Mouse (Mus musculus): Measurements from ENCODE around the gene Notch1. TPM values are rescaled to one million over a fixed set of nuclear protein-coding genes. Genes with fewer than 3 reads are reported as not detected.

Notch1 gene
- polyA plus RNA-seq, 1 experiment from 2014 or later = 7.6 TPM

DNA sequence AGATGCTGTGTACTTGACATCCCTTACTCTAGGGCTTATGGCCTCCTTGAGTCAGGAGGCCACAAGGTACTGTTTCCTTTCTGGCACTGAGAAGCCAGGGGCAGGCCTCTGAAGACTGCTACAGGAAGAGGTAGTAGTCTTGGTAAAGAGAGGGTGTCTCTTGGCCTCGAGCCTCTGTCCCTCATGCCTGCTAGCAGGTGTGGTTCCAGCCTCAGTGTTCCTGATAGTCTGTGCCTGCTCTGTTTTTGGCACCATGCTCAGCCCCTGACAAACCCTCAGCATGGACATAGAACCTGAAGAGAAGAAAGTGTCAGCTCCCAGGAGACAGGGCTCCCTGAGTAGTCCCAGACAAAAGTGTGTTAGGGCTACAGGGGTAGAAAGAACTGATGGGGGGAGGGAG, 69.0 kb downstream of the Notch1 start:
- ChIA-PET CTCF (interaction anchor here (0.6 to 1.1 kb wide), 2 partner anchors 35 to 101 kb away, joined by 3 read pairs; no protein-coding TSS in a partner anchor), POLR2A (no interaction called here)
- ATAC-seq (no peak), DNase-seq (ENCODE audit: low read depth, low spot score) (no peak)
- in situ Hi-C loops (cut with MboI; ENCODE audit: low pct_unique_long_range_greater_than_20kb) = loop anchor here (25.0 kb wide), 1 partner anchor 465 kb away; the partner anchor contains the start of genes Med22, Rpl7a, Surf1 and Surf2
- H3K27me3 ChIP-seq = no peaks in the 10 kb centered on the region
- no peak for TF ChIP-seq CTCF (IDR thresholded peaks at IDR 0.05)

GRCm38 (mm10) chr2:26446671-26447070, 69.8 kb downstream of the Notch1 start:
- DNase-seq (ENCODE audit: low read depth, low spot score) = no peak

DNA sequence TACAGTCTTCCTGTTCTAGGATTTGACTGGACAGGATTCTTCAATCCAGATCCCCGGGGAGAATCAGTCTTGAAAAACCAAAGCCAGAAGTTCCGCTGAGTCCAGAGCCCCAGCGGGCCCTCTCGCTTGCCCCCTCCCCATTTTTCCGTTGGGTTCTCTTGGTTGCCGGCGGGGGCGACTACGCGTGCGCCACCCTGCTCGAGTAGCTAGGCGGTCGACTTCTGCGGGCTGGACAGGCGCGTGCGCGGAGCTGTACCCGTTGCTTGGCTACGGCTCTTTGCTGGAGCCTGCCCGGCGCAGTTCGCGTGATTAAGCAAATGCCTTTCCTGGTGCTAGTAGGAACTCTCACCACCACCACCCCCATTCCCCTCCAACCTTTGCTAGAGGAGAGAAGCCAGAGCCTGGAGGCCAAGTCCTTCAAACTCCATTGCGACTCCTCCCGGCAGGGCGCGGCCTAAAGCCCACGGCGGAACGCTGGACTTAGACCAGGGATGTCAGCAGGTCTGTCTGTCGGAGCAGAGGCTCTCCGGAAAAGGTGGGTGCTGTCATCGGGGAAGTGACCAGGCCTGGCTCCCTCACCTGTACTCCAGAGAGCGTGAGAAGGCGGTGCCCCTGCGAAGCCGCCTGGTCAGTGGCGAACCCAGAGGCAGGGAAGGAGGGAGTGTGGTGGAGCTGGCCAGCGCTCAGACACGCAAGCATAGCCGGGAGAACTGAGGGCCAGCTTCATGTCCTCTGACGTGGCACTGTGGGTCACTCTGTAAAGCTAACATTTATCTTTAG, 70.6 kb downstream of the Notch1 start:
- peak; percentile 67 for ATAC-seq
- H3K27me3 ChIP-seq = no peaks in the 10 kb centered on the region
- ChIA-PET POLR2A (interaction anchor here (0.5 to 1.7 kb wide), 7 partner anchors 14 to 139 kb away, joined by 3 to 4 read pairs (median 3); no protein-coding TSS in a partner anchor), CTCF (interaction anchor here (0.8 to 1.7 kb wide), 5 partner anchors 9 to 124 kb away, joined by 3 read pairs; partner anchors contain the start of gene Inpp5e)
- DNase-seq (ENCODE audit: low read depth, low spot score) = no peak
- TF ChIP-seq CTCF (IDR thresholded peaks at IDR 0.05) = no peak
- in situ Hi-C loops (cut with MboI; ENCODE audit: low pct_unique_long_range_greater_than_20kb) = loop anchor here (25.0 kb wide), 1 partner anchor 466 kb away; the partner anchor contains the start of genes Med22, Rpl7a, Surf1 and Surf2

More at GRCm38 (mm10) chr2:26446671-26447070, 69.8 kb downstream of the Notch1 start:
- ChIA-PET CTCF (interaction anchor here (1.1 to 1.7 kb wide), 3 partner anchors 10 to 109 kb away, joined by 3 read pairs; no protein-coding TSS in a partner anchor), POLR2A (interaction anchor here (0.5 to 1.7 kb wide), 5 partner anchors 13 to 138 kb away, joined by 3 to 4 read pairs (median 3); no protein-coding TSS in a partner anchor)
- no peak for TF ChIP-seq CTCF (IDR thresholded peaks at IDR 0.05)
- no peak for ATAC-seq
- in situ Hi-C loops (cut with MboI; ENCODE audit: low pct_unique_long_range_greater_than_20kb) = loop anchor here (25.0 kb wide), 1 partner anchor 466 kb away; the partner anchor contains the start of genes Med22, Rpl7a, Surf1 and Surf2
- no peaks in the 10 kb centered on the region for H3K27me3 ChIP-seq

DNA sequence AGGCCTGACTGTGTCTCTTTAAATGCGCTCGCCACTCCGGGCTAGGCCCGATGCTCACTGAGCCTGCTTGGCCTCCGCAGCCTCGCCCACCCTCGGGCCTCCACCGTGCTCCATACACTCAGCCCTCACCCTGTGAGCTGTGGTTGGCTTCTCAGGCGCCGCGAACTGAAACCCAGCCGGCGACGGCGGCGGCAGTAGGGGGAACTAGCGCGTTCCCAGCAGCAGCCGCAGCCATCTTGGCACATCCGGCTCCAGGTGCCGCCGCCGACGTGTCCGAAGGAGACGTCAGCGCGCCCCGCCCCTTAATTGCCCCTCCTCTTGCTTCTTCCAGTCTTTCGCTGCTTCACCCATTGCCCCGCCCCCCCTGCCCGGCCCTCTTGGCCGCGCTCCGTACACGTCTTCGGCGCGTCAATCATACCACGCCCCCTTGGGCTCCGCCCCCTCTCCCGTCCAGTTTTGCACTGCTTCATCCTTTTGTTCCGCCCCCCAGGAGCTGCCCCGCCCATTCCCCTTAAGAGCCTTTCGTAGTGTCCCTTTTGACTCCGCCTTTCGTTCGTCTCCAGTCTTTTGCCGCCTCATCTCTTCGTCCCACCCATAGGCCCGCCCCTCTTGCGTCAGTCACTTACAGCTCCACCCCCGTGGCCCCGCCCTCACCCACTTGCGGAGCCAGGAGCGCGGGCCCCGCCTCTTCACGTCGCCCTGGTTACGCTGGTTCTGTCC, 71.4 kb downstream of the Notch1 start, which contains the start of gene Sec16a:
TSS of gene Sec16a (minus strand) at position 271 of the 720 bp plus-strand sequence.
- in situ Hi-C loops (cut with MboI; ENCODE audit: low pct_unique_long_range_greater_than_20kb) = loop anchor here (25.0 kb wide), 1 partner anchor 467 kb away; the partner anchor contains the start of genes Med22, Rpl7a, Surf1 and Surf2
- no peaks in the 10 kb centered on the region for H3K27me3 ChIP-seq
- ChIA-PET CTCF (interaction anchor here (0.9 to 1.7 kb wide), 4 partner anchors 9 to 125 kb away, joined by 3 read pairs; partner anchors contain the start of gene Inpp5e), POLR2A (interaction anchor here (0.6 to 1.7 kb wide), 2 partner anchors 15 to 99 kb away, joined by 3 to 4 read pairs; no protein-coding TSS in a partner anchor)
- no peak for TF ChIP-seq CTCF (IDR thresholded peaks at IDR 0.05)
- ATAC-seq (peak; percentile 85), DNase-seq (ENCODE audit: low read depth, low spot score) (peak; percentile 99)

DNA sequence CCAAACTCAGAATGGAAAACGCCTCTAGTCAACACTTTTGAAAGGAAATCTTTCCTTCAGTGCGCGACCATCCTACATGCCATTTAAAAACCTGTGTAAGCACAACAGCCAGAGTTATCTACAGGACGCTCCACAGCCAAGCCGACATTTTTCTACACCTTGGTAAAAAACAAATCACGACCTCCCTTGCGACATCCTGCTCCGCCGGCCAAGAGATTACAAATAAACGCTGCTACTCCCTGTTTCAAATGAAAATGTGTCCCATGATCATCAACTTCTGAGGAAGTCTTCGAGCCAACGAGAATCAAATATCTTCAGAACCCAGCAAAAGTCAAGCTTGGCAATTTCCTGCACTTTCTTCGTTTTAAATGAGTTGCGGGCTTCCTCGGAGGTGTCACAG, 72.1 kb downstream of the Notch1 start:
- ChIA-PET CTCF (interaction anchor here (1.4 to 1.8 kb wide), 2 partner anchors 10 to 35 kb away, joined by 4 read pairs; partner anchors contain the start of gene Inpp5e), POLR2A (no interaction called here)
- DNase-seq (ENCODE audit: low read depth, low spot score) (no peak), ATAC-seq (no peak)
- H3K27me3 ChIP-seq = no peaks in the 10 kb centered on the region
- TF ChIP-seq CTCF (IDR thresholded peaks at IDR 0.05) = no peak
- in situ Hi-C loops (cut with MboI; ENCODE audit: low pct_unique_long_range_greater_than_20kb) = loop anchor here (25.0 kb wide), 1 partner anchor 468 kb away; the partner anchor contains the start of genes Med22, Rpl7a, Surf1 and Surf2

GRCm38 (mm10) chr2:26443876-26444275, 72.6 kb downstream of the Notch1 start:
- DNase-seq (ENCODE audit: low read depth, low spot score) (no peak), ATAC-seq (no peak)
- CTCF ChIA-PET = interaction anchor here (1.1 to 1.8 kb wide), 3 partner anchors 9 to 35 kb away, joined by 3 to 4 read pairs (median 4); partner anchors contain the start of gene Inpp5e
- in situ Hi-C loops (cut with MboI; ENCODE audit: low pct_unique_long_range_greater_than_20kb) = loop anchor here (25.0 kb wide), 1 partner anchor 468 kb away; the partner anchor contains the start of genes Med22, Rpl7a, Surf1 and Surf2
- no peaks in the 10 kb centered on the region for H3K27me3 ChIP-seq
- POLR2A ChIA-PET = no interaction called here
- no peak for TF ChIP-seq CTCF (IDR thresholded peaks at IDR 0.05)

DNA sequence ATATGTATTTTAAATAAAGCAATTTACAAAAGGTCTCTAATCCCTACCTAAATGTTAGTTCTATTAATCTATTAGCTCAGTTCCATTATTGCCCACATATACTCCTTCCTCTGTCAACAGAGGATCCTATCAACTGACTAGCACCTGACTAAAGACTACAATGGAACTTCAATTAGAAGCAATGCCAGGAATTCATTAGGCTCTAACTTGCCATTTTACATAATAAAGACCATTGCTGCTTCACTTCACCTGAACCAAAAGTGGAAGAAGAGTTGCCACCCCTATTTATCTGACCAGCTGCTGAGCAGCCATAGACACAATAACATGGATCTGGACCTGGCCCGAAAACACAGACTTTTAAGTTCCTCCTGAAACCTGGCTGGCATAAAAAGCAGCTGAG, 73.6 kb downstream of the Notch1 start:
- TF ChIP-seq CTCF (IDR thresholded peaks at IDR 0.05) = no peak
- DNase-seq (ENCODE audit: low read depth, low spot score) = no peak
- ChIA-PET POLR2A (interaction anchor here (0.6 to 1.2 kb wide), 2 partner anchors 13 to 467 kb away, joined by 3 to 7 read pairs; no protein-coding TSS in a partner anchor), CTCF (interaction anchor here (1.1 to 1.8 kb wide), 2 partner anchors 8 to 34 kb away, joined by 3 to 4 read pairs; partner anchors contain the start of gene Inpp5e)
- H3K27me3 ChIP-seq = no peaks in the 10 kb centered on the region
- ATAC-seq = no peak
- in situ Hi-C loops (cut with MboI; ENCODE audit: low pct_unique_long_range_greater_than_20kb) = loop anchor here (25.0 kb wide), 1 partner anchor 469 kb away; the partner anchor contains the start of genes Med22, Rpl7a, Surf1 and Surf2

DNA sequence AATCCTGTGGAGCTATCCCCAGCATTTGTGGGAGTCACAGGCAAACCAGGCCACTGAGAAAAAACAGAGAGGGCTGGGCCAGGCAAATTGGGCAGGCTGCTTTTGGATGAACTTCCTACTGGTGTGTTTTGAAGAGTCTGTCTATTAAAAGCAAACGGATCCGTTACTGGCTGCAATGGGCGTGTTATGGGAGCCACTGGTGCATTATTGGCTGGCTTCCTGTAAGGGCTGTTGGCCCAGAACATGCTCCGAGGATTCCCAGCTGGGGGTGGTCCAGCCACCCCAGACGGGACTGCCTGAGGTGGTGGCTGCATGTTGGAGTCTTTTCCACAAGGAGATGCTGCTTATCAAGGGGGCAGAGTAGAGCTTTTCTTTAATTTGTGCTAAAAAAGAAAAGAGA, 74.8 kb downstream of the Notch1 start:
- in situ Hi-C loops (cut with MboI; ENCODE audit: low pct_unique_long_range_greater_than_20kb) = loop anchor here (25.0 kb wide), 1 partner anchor 471 kb away; the partner anchor contains the start of genes Med22, Rpl7a, Surf1 and Surf2
- DNase-seq (ENCODE audit: low read depth, low spot score) = no peak
- no peaks in the 10 kb centered on the region for H3K27me3 ChIP-seq
- ChIA-PET POLR2A (no interaction called here), CTCF (interaction anchor here (1.2 kb wide), 1 partner anchor 32 kb away, joined by 3 read pairs; the partner anchor contains the start of gene Inpp5e)
- no peak for TF ChIP-seq CTCF (IDR thresholded peaks at IDR 0.05)
- no peak for ATAC-seq

- in situ Hi-C loops (cut with MboI; ENCODE audit: low pct_unique_long_range_greater_than_20kb) = loop anchor here (25.0 kb wide), 1 partner anchor 471 kb away; the partner anchor contains the start of genes Med22, Rpl7a, Surf1 and Surf2
- DNase-seq (ENCODE audit: low read depth, low spot score) (no peak), ATAC-seq (no peak)
- no peak for TF ChIP-seq CTCF (IDR thresholded peaks at IDR 0.05)
- CTCF ChIA-PET = interaction anchor here (1.2 kb wide), 1 partner anchor 32 kb away, joined by 3 read pairs; the partner anchor contains the start of gene Inpp5e
- POLR2A ChIA-PET = no interaction called here
- H3K27me3 ChIP-seq = no peaks in the 10 kb centered on the region
Observed at GRCm38 (mm10) chr2:26441261-26441660, 75.2 kb downstream of the Notch1 start.
